Mouse (Mus musculus): Measurements from ENCODE around the gene Htr2c. TPM values are rescaled to one million over a fixed set of nuclear protein-coding genes. Genes with fewer than 3 reads are reported as not detected.

The Htr2c gene
- not detected for total RNA-seq (2023)

DNA sequence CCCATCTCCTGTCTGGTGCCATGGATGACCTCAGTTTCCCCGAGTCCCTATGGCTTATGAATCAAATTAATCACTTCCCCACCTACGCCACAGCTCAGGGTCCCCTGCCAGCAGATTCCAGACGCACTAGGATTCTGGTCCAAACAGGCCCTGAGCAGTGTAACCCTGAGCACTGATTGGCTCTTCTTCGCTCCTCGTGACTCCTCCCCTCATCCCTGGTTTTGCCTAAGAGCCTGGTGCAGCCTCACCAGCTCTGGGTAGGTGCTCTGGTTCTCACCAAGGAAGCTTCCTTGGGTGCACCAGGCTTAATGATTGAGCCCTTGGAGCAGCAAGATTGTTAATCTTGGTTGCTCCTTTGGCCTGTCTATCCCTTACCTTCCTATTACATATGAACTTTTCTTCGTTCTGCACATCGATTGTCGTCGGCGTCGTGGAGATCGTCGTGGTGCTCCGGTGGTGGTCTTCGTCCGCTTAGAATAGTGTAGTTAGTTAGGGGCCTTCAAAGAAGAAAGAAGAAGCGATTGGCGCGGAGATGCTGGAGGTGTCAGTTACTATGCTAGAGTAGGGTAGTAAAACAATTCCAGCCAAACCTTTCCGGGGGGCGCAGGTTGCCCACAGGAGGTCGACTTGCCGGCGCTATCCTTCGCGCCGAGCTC is at the start of gene Htr2c:
Gene Htr2c, plus strand, starts transcription at position 256 of the 656 bp plus-strand sequence.

Measured in neutrophil, adult 59 days (primary cell).